Mouse (Mus musculus) urinary bladder, adult 18-20 months (tissue): Measurements from ENCODE around the gene Pycr1.

Source experiments
- DNase-seq, 2 experiments: peaks; one replicate each; pipeline ENCODE4 v3.0.0; 2022; ENCODE audit warnings: low spot score in 2 of 2, mixed read lengths in 2 of 2

The Pycr1 gene

GRCm38 (mm10) chr11:120627468-120628300, 15.9 kb downstream of the Pycr1 start:
- no peak for DNase-seq

- DNase-seq = no peak
These were observed 16.6 kb downstream of the Pycr1 start for GRCm38 (mm10) chr11:120626785-120627467.

GRCm38 (mm10) chr11:120625152-120625775, 18.3 kb downstream of the Pycr1 start, which contains the start of gene Sirt7:
TSS of gene Sirt7 (minus strand) at chr11:120625240.
- no peak for DNase-seq

GRCm38 (mm10) chr11:120624680-120625111, 18.9 kb downstream of the Pycr1 start:
- peak; percentile 56 to 77 for DNase-seq

- DNase-seq = peak; percentile 55 to 56
These were observed 19.4 kb downstream of the Pycr1 start for GRCm38 (mm10) chr11:120623961-120624679.

- DNase-seq = no peak
These were observed 20.8 kb downstream of the Pycr1 start for GRCm38 (mm10) chr11:120622805-120623204.

GRCm38 (mm10) chr11:120620195-120620594, 23.4 kb downstream of the Pycr1 start:
- DNase-seq = no peak

GRCm38 (mm10) chr11:120618619-120619535, 24.7 kb downstream of the Pycr1 start:
- DNase-seq = no peak

GRCm38 (mm10) chr11:120617519-120618112, 26.0 kb downstream of the Pycr1 start, which contains the start of gene Pcyt2:
TSS of gene Pcyt2 (minus strand) at chr11:120617936.
- peak; percentile 85 for DNase-seq

GRCm38 (mm10) chr11:120616617-120617294, 26.8 kb downstream of the Pycr1 start:
- DNase-seq = no peak

GRCm38 (mm10) chr11:120615606-120616203, 27.9 kb downstream of the Pycr1 start:
- DNase-seq = no peak

- DNase-seq = no peak
These were observed 28.4 kb downstream of the Pycr1 start for GRCm38 (mm10) chr11:120615167-120615566.

GRCm38 (mm10) chr11:120613976-120614375, 29.6 kb downstream of the Pycr1 start:
- no peak for DNase-seq

- DNase-seq = no peak
These were observed 30.0 kb downstream of the Pycr1 start for GRCm38 (mm10) chr11:120613481-120613972.

GRCm38 (mm10) chr11:120612763-120613162, 30.8 kb downstream of the Pycr1 start:
- no peak for DNase-seq

- DNase-seq = no peak
These were observed 33.0 kb downstream of the Pycr1 start for GRCm38 (mm10) chr11:120610477-120611046.

- DNase-seq = no peak
These were observed 34.3 kb downstream of the Pycr1 start for GRCm38 (mm10) chr11:120609250-120609649.

GRCm38 (mm10) chr11:120608241-120609034, 35.1 kb downstream of the Pycr1 start, which contains the start of gene Npb:
TSS of gene Npb (plus strand) at chr11:120608477.
- DNase-seq = no peak
